9 mouse cellular contexts compared by ENCODE assay signal in genomic region chr7:80207314-80207731, GRCm38 (mm10). TPM values are rescaled to one million over a fixed set of nuclear protein-coding genes. Genes with fewer than 3 reads are reported as not detected.
DNase-seq lines count a peak whose midpoint lies in the region; ATAC-seq and TF ChIP-seq lines count a peak whose summit lies in the region.
"Had no signal": no experiment of that assay in that cellular context is flagged by ENCODE, and none has a peak within 500 bp of the region (broad histone marks: within the 10 kb centered on the region; RNA-seq: fewer than 3 reads in every experiment).

No protein-coding gene starts in this region.

- peaks cover 73% of the 10 kb centered on the region for H3K4me1 ChIP-seq in heart, embryonic 15.5 days (replicated peaks)
- peaks cover 9% of the 10 kb centered on the region for H3K4me1 ChIP-seq in ES-Bruce4 (ENCODE audit: control insufficient read depth, insufficient read depth, low read length)
- H3K4me1 ChIP-seq in intestine, embryonic 14.5 days (replicated peaks; ENCODE audit: control insufficient read depth, insufficient read depth, low read length): peaks cover 23% of the 10 kb centered on the region
- H3K4me1 ChIP-seq in liver, embryonic 12.5 days: peaks cover 99% of the 10 kb centered on the region

- peak; percentile 63; the same call in 1 of the 2 replicates for TF ChIP-seq EP300 in ES-Bruce4 (IDR thresholded peaks at IDR 0.05; ENCODE audit: insufficient read depth, low read depth, low read length)

- no peaks in the 10 kb centered on the region for H3K27me3 ChIP-seq in heart, embryonic 15.5 days
- H3K27me3 ChIP-seq in ES-Bruce4 (ENCODE audit: control insufficient read depth, insufficient read depth, low read length, poor library complexity, severe bottlenecking): no peaks in the 10 kb centered on the region
- H3K27me3 ChIP-seq in intestine, embryonic 14.5 days (replicated peaks; ENCODE audit: control insufficient read depth, insufficient read depth, low read length): no peaks in the 10 kb centered on the region
- no peaks in the 10 kb centered on the region for H3K27me3 ChIP-seq in liver, embryonic 12.5 days (replicated peaks)

- H3K9me3 ChIP-seq in heart, embryonic 15.5 days (replicated peaks): no peaks in the 10 kb centered on the region
- no peaks in the 10 kb centered on the region for H3K9me3 ChIP-seq in ES-Bruce4 (replicated peaks; ENCODE audit: control insufficient read depth, insufficient read depth, low read length, poor library complexity, severe bottlenecking)
- H3K9me3 ChIP-seq in intestine, embryonic 14.5 days (ENCODE audit: control insufficient read depth, low read length): no peaks in the 10 kb centered on the region
- H3K9me3 ChIP-seq in liver, embryonic 12.5 days (replicated peaks): no peaks in the 10 kb centered on the region

- ATAC-seq in heart, embryonic 15.5 days (replicated peaks; ENCODE audit: insufficient number of reproducible peaks, insufficient read depth, low FRiP score, low read depth): no peak
- peak; percentile 59 for ATAC-seq in intestine, embryonic 14.5 days (replicated peaks; ENCODE audit: low FRiP score, low TSS enrichment, low read depth)
- no peak for ATAC-seq in liver, embryonic 12.5 days
- no peak for ATAC-seq in activated CD4-positive, CD25-positive, alpha-beta regulatory T cell, adult 4 months

- TF ChIP-seq POLR2A in ES-Bruce4 (IDR thresholded peaks at IDR 0.05; ENCODE audit: insufficient read depth, low read length): no peak

- peak overlapping the region; percentile 89 for H3K27ac ChIP-seq in heart, embryonic 15.5 days
- peak overlapping the region; percentile 64 for H3K27ac ChIP-seq in ES-Bruce4 (ENCODE audit: insufficient read depth, low read length)
- peak overlapping the region; percentile 17; the same call in 1 of the 2 replicates for H3K27ac ChIP-seq in intestine, embryonic 14.5 days (ENCODE audit: low read depth)
- H3K27ac ChIP-seq in liver, embryonic 12.5 days: peak overlapping the region; percentile 100

- no peak overlapping the region for H3K4me3 ChIP-seq in heart, embryonic 15.5 days
- no peak overlapping the region; the same call in 1 of the 2 replicates for H3K4me3 ChIP-seq in ES-Bruce4 (ENCODE audit: low read depth, low read length)
- no peak overlapping the region for H3K4me3 ChIP-seq in intestine, embryonic 14.5 days (ENCODE audit: low read depth, low read length)
- peak overlapping the region; percentile 42 for H3K4me3 ChIP-seq in liver, embryonic 12.5 days

- H3K4me2 ChIP-seq in heart, embryonic 15.5 days: peak overlapping the region; percentile 40; the same call in 1 of the 2 replicates
- H3K4me2 ChIP-seq in intestine, embryonic 14.5 days (ENCODE audit: low read length): no peak overlapping the region
- H3K4me2 ChIP-seq in liver, embryonic 12.5 days: peak overlapping the region; percentile 87

- H3K36me3 ChIP-seq in heart, embryonic 15.5 days: no peaks in the 10 kb centered on the region
- H3K36me3 ChIP-seq in ES-Bruce4 (ENCODE audit: control insufficient read depth, insufficient read depth, low read length, poor library complexity, severe bottlenecking): 0 out of 2 replicates have a peak, but pooled peaks cover 4% of the 10 kb centered on the region
- H3K36me3 ChIP-seq in intestine, embryonic 14.5 days (ENCODE audit: control insufficient read depth, insufficient read depth, low read length): peaks cover 4% of the 10 kb centered on the region; the same call in 1 of the 2 replicates
- peaks cover 35% of the 10 kb centered on the region for H3K36me3 ChIP-seq in liver, embryonic 12.5 days

- no peak for TF ChIP-seq CTCF in ES-Bruce4 (IDR thresholded peaks at IDR 0.05; ENCODE audit: low read depth, low read length)

- peak overlapping the region; percentile 30; the same call in 1 of the 2 replicates for H3K9ac ChIP-seq in heart, embryonic 15.5 days
- H3K9ac ChIP-seq in ES-Bruce4 (ENCODE audit: low read depth, poor library complexity, severe bottlenecking): no peak overlapping the region
- no peak overlapping the region for H3K9ac ChIP-seq in intestine, embryonic 14.5 days (ENCODE audit: low read length)
- peak overlapping the region; percentile 75 for H3K9ac ChIP-seq in liver, embryonic 12.5 days

- no peak for DNase-seq in heart, adult 11 months
- no peak for DNase-seq in intestine, embryonic 14.5 days (ENCODE audit: low spot score)
- no peak for DNase-seq in right cerebral cortex, postnatal 4 days
- DNase-seq in thymus, postnatal 25 days: no peak
- DNase-seq: heart, postnatal 10 days had no signal

- WGBS in heart, embryonic 15.5 days: 44% methylated on average over 3 of the region's 3 CpGs
- 63% methylated on average over 3 of the region's 3 CpGs for WGBS in intestine, embryonic 14.5 days
- WGBS in liver, embryonic 12.5 days (ENCODE audit: insufficient replicate concordance): 26% methylated on average over 3 of the region's 3 CpGs

RNA-seq across cellular contexts. Expression of gene Sema4b, which starts 20.7 kb away (rescaled TPM):
- 12.4 and 14.0 TPM in 2 replicates for polyA plus RNA-seq in heart, embryonic 15.5 days (2015; fragmentation: Nextera tagmentation; extraction: Ambion mirVana)
- 27.1 and 29.0 TPM in 2 replicates for polyA plus RNA-seq in ES-Bruce4 (2011; ENCODE audit: insufficient read depth, insufficient read length, low read depth, missing spikeins)
- polyA plus RNA-seq in intestine, embryonic 14.5 days (2014; fragmentation: Nextera tagmentation; extraction: Ambion mirVana): 15.1 and 15.9 TPM in 2 replicates
- 16.9 and 17.9 TPM in 2 replicates for polyA plus RNA-seq in liver, embryonic 12.5 days (2016; fragmentation: Nextera tagmentation; extraction: Ambion mirVana)
- polyA plus RNA-seq in activated CD4-positive, CD25-positive, alpha-beta regulatory T cell, adult 4 months (2017; shearing (Covaris generic)): 10 to 100 TPM; 16.5 to 26.1 TPM

RNA-seq across cellular contexts. Expression of gene Cib1, which starts 25.3 kb away (rescaled TPM):
- 48.7 and 65.4 TPM in 2 replicates for polyA plus RNA-seq in heart, embryonic 15.5 days (2015; fragmentation: Nextera tagmentation; extraction: Ambion mirVana)
- 35.5 and 38.4 TPM in 2 replicates for polyA plus RNA-seq in ES-Bruce4 (2011; ENCODE audit: insufficient read depth, insufficient read length, low read depth, missing spikeins)
- 129 and 156 TPM in 2 replicates for polyA plus RNA-seq in intestine, embryonic 14.5 days (2014; fragmentation: Nextera tagmentation; extraction: Ambion mirVana)
- polyA plus RNA-seq in liver, embryonic 12.5 days (2016; fragmentation: Nextera tagmentation; extraction: Ambion mirVana): 97.5 and 99.2 TPM in 2 replicates
- 100 to 1,000 TPM; 120 to 148 TPM for polyA plus RNA-seq in activated CD4-positive, CD25-positive, alpha-beta regulatory T cell, adult 4 months (2017; shearing (Covaris generic))

RNA-seq across cellular contexts. Expression of gene Gdpgp1, which starts 25.3 kb away (rescaled TPM):
- 2.7 and 3.8 TPM in 2 replicates for polyA plus RNA-seq in heart, embryonic 15.5 days (2015; fragmentation: Nextera tagmentation; extraction: Ambion mirVana)
- polyA plus RNA-seq in ES-Bruce4 (2011; ENCODE audit: insufficient read depth, insufficient read length, low read depth, missing spikeins): 3.3 and 4.3 TPM in 2 replicates
- polyA plus RNA-seq in intestine, embryonic 14.5 days (2014; fragmentation: Nextera tagmentation; extraction: Ambion mirVana): 4.4 and 4.5 TPM in 2 replicates
- 3.9 and 4.4 TPM in 2 replicates for polyA plus RNA-seq in liver, embryonic 12.5 days (2016; fragmentation: Nextera tagmentation; extraction: Ambion mirVana)
- polyA plus RNA-seq in activated CD4-positive, CD25-positive, alpha-beta regulatory T cell, adult 4 months (2017; shearing (Covaris generic)): 1 to 10 TPM; 5.5 to 9.4 TPM

RNA-seq across cellular contexts. Expression of gene Ttll13, which starts 38.9 kb away (rescaled TPM):
- polyA plus RNA-seq in heart, embryonic 15.5 days (2015; fragmentation: Nextera tagmentation; extraction: Ambion mirVana): 0.63 and 1.2 TPM in 2 replicates
- polyA plus RNA-seq in ES-Bruce4 (2011; ENCODE audit: insufficient read depth, insufficient read length, low read depth, missing spikeins): 0.84 and 1.2 TPM in 2 replicates
- 0.56 and 0.66 TPM in 2 replicates for polyA plus RNA-seq in intestine, embryonic 14.5 days (2014; fragmentation: Nextera tagmentation; extraction: Ambion mirVana)
- polyA plus RNA-seq in liver, embryonic 12.5 days (2016; fragmentation: Nextera tagmentation; extraction: Ambion mirVana): 0.61 and 1.0 TPM in 2 replicates
- under 1 TPM in 1 of 2 experiments, not detected in 1; 0.62 TPM for polyA plus RNA-seq in activated CD4-positive, CD25-positive, alpha-beta regulatory T cell, adult 4 months (2017; shearing (Covaris generic))

RNA-seq across cellular contexts. Expression of gene Ngrn, which starts 53.7 kb away (rescaled TPM):
- polyA plus RNA-seq in heart, embryonic 15.5 days (2015; fragmentation: Nextera tagmentation; extraction: Ambion mirVana): 36.3 and 39.5 TPM in 2 replicates
- 29.1 and 32.5 TPM in 2 replicates for polyA plus RNA-seq in ES-Bruce4 (2011; ENCODE audit: insufficient read depth, insufficient read length, low read depth, missing spikeins)
- 51.1 and 51.4 TPM in 2 replicates for polyA plus RNA-seq in intestine, embryonic 14.5 days (2014; fragmentation: Nextera tagmentation; extraction: Ambion mirVana)
- polyA plus RNA-seq in liver, embryonic 12.5 days (2016; fragmentation: Nextera tagmentation; extraction: Ambion mirVana): 42.0 and 45.6 TPM in 2 replicates
- 10 to 100 TPM; 26.9 to 28.4 TPM for polyA plus RNA-seq in activated CD4-positive, CD25-positive, alpha-beta regulatory T cell, adult 4 months (2017; shearing (Covaris generic))

Comparison
In these comparisons a context has a peak if more than half of its experiments do, and no peak if none do; other contexts are left out.
1. H3K27ac ChIP-seq: peak in every context shown above with its lines; median percentile 100 in liver, embryonic 12.5 days; 89 in heart, embryonic 15.5 days; 64 in ES-Bruce4; 17 in intestine, embryonic 14.5 days.
2. H3K9ac ChIP-seq: peak in heart, embryonic 15.5 days (single experiment) and liver, embryonic 12.5 days (single experiment); none in ES-Bruce4 (single experiment) and intestine, embryonic 14.5 days (single experiment).